Mouse (Mus musculus) erythroblast, adult 5-6 weeks (primary cell): ENCODE results near the gene Myadm. TPM values are rescaled to one million over a fixed set of nuclear protein-coding genes. Genes with fewer than 3 reads are reported as not detected.
"Not testable (repeated sequence)": the region's sequence is repeated elsewhere in the genome, so short reads cannot be mapped to it uniquely, and the experiment has no call there.

Source experiments
- ATAC-seq: replicated peaks from 2 replicates; pipeline ENCODE4 v1.8.0; 2016; ENCODE audit warnings: moderate number of reproducible peaks, mild to moderate bottlenecking, moderate TSS enrichment, inconsistent platforms; ENCODE audit not compliant: poor library complexity, low FRiP score, severe bottlenecking
- total RNA-seq, 2 experiments: library from RNA; stranded (forward) in 1 of 2; stranded (reverse) in 1 of 2; fragments of 150-400 nt in 1 of 2; fragments of 200-764, 138-1000 nt in 1 of 2; gene quantifications; 2 replicates each; pipeline versions ENCODE4 v1.2.3 to v1.2.4; 2015 to 2017; ENCODE audit warnings: low replicate concordance in 2 of 2

Gene Myadm
- total RNA-seq, 2 experiments from 2014 or later: 7.3 to 18.4 TPM

DNA sequence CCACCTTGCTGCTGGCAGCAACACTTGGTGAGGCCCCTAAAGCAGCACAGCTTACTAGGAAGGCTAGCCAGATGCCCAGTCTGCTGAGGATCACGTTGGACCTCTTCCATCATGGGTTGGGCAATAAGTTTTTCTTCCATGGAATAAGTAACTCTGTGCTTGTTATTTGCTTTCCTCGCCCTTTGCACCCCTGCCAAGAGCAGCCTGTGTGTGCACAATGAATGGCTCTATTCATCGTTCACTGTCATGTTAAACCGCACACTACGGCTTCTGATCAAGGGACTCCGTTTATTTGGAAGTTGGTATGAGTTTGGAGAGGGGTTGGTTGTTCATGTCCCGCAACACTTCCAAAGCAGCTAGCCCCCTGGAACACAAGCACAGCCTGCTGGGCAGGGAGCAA is 1.7 kb upstream of the Myadm start:
- no peak for ATAC-seq

DNA sequence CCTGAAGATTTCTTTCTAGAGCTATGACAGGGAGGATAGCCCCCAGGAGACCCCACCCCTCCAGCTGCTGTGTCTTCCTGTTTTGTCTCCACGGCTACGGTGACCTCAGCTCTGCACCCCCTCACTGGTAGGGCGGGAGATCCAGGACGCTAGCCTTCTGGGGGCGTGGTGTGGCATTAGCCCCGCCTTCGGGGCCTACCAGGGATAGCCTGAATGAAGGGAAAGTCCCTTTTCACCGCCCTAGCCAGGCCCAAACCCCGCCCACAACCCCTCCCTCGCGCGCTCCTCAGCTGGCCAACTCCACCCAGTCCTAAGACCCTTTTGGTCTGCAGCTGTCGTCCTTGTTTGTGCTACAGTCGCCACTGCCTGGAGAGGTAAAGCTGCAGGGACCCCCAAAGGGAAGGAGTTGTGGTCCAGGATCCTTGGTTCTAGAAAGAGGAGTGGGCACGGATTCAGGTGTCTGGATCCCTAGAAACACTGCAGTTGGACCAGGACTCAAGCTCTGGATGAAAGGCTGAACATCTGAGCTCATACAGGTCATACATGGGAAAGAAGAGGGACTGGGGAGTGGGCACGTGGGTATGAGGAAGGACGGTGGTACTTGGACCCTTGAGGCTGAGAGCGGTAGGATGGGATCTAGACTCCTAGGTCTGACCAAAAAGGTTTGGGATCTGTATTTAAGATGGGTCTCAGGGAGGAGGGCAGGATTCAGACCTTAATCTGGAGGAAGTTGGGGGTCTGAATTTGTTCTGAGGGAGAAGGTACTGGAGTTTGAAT is 1.6 kb downstream of the Myadm start:
- ATAC-seq: no peak

- no peak for ATAC-seq
These were observed 2.3 kb downstream of the Myadm start for GRCm38 (mm10) chr7:3291197-3291596.

- no peak for ATAC-seq
These were observed 2.9 kb downstream of the Myadm start for GRCm38 (mm10) chr7:3291764-3292163.

DNA sequence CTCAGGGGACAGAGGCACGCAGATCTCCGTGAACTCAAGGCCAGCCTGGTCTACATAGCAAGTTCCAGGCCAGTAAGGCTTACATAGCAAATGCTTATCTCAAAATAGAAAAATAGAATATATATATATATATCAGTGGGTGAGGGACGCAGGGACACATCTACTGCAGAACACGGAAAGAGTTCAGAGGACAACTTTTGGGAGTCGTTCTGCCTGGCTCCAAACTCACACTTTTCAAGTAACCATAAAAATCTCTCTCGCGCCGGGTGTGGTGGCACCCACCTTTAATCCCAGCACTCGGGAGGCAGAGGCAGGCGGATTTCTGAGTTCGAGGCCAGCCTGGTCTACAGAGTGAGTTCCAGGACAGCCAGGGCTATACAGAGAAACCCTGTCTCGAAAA is 3.4 kb downstream of the Myadm start:
- not testable (repeated sequence) for ATAC-seq

GRCm38 (mm10) chr7:3292791-3293190 is 3.9 kb downstream of the Myadm start:
- ATAC-seq: no peak

DNA sequence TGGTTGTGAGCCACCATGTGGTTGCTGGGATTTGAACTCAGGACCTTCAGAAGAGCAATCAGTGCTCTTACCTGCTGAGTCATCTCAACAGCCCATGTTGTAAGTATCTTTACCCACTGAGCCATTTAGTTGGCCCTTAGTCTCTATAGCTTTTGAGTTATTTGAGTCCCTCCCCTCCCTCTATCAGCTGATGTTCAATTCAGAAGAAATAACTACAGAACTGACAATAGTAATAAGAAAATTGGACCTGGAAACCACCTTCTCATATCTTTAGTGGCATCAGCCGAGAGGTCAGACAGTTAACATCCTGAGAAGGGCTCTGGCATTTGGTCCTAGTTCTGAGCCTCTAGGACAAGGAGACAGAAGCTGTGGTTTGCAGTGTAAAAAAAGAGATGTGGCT is 5.9 kb downstream of the Myadm start:
- no peak for ATAC-seq

GRCm38 (mm10) chr7:3295321-3296110 is 6.6 kb downstream of the Myadm start:
- ATAC-seq: no peak

DNA sequence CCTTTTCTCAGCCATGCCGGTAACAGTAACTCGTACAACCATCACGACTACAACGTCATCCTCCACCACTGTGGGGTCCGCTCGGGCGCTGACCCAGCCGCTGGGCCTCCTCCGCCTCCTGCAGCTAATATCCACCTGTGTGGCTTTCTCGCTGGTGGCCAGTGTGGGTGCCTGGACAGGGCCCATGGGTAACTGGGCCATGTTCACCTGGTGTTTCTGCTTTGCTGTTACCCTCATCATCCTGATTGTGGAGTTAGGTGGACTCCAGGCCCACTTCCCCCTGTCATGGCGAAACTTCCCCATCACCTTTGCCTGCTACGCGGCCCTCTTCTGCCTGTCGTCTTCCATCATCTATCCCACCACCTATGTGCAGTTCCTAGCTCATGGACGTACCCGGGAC is 7.8 kb downstream of the Myadm start:
- ATAC-seq: no peak

- no peak for ATAC-seq
These were observed 11.2 kb downstream of the Myadm start for GRCm38 (mm10) chr7:3299941-3300617.

DNA sequence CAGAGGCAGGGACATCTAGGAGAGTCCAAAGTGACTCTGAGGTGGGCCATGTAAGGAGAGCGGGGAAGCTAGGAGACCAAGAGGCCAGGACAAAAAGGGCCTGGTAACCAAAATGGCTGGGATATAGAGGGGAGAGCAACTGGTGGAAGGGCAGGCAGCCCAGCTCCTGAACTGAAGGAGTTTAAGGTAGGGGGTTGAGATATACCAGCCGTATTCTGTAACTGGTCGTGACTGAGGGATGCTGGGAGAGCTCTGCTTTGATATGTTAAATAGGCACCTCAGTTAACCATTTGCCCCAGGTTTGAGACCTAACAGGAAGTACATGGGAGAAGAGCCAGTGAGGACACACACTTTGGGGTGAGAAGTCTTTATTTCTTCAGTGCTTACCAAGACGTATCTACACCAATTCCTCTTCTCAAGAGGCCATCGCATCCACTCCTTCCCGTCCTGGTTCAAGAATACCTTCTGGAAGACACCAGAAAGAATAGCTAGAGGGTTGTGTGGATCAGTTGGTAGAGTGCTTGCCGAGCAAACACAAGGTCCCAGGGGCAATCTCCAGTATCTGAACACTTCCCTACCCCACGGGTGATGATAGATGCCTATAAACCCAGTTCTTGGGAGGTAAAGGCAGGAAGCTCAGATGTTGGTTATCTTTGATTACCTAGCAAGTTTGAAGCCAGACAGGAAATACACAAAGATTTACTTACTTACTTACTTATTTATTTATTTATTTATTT is 12.2 kb downstream of the Myadm start:
- no peak for ATAC-seq

GRCm38 (mm10) chr7:3301628-3302555 is 13.0 kb downstream of the Myadm start:
- no peak for ATAC-seq

DNA sequence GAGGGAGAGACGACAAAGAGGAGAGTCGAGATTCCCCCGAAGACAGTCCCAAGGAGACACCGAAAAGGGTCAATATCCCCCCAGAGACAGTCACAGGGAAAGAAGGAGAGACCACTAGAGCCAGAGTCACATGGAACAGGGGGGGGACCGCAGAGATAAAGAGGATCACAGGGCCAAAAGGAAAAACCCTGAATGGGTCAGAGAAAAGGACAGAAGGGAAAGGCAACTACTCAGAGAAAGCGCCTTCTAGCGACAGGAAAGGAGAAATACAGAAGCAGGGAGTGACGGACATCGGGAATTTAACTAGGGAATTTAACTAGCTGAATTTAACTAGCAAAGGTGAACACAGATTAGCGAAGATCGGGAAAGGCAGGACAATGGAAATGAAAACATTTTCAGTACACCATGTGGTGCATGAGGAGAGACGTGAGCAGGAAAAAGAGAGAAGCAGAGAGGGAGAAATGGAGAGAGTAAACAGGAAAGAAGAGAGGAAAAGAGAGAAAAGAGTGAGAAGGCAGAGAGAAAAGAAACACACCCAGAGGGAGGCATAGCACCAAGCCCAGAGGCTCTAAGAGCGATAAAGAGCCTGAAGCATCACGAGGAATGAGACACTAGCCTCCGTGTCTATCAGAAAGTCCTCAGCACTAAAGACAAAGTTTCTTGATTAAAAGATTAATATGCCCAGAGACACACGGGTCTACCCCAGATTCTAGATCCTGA is 13.8 kb downstream of the Myadm start:
- no peak for ATAC-seq

DNA sequence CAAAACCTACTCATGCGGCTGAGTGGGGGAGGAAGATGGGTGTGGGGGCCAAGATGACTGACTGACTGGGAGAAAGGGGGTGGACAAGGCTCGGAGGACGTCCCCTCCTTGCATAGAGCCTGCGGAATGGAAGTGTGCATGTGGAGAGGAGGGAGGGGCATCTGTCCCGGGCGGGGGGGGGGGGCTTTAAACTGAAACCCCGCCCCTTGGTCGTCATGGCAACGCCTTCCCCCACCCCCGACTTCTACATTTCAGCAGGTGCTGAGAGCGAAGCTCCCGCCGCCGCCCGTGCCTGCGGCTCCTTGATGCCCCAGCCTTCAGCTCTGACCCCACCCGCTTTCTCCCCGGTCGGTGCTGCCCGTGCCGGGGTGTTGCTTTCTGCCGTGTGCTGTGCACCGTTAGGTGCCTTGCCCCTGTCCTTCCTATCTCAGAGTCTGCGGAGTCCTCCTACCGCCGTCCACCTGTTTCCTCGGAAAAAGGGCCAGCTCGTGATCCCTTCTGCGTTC is 14.4 kb downstream of the Myadm start:
- no peak for ATAC-seq

GRCm38 (mm10) chr7:3303789-3304188 is 14.9 kb downstream of the Myadm start:
- no peak for ATAC-seq

DNA sequence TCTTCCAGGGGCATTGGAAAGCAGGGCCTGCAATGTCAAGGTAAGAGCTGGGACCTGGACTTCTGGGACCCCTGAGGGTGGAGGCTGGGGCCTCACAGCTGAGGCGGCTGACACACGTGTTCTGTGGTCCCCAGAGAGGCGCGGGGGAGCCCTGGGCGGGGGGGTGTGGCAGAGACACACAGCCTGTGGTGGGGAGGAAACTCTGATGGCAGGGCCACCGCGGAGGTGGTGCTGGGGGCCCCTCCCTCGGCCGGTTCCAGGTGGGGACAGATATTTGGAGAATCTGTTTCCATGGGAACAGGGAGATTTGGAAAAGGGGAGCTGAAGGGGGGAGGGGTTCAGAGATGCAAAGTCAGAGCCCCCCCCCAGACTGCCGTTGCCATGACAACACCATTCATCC is 15.4 kb downstream of the Myadm start:
- ATAC-seq: no peak

- ATAC-seq: no peak
These were observed 17.5 kb downstream of the Myadm start for GRCm38 (mm10) chr7:3306400-3306799.

DNA sequence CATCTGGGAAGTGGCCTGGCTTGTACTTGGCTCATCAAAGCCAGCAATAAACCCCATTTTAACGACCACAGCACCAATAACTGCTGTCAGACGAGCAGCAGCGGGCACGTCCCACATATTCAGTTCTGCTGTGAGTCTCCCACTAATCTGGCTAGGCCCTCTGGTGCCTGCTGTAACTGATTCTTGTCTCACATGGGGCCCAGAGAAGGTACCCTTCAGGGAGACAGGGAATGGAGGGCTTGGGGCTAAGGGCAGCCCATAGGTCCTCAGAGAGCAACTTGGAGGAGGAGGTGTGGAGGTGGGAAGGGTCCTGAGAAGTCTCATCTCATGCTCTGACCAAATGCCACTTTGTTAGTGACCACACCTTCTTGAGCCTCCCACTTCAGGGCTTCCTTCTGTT is 19.8 kb downstream of the Myadm start:
- no peak for ATAC-seq
